Mouse (Mus musculus) MEL (cell line): ENCODE results near the gene Atg13. TPM values are rescaled to one million over a fixed set of nuclear protein-coding genes. Genes with fewer than 3 reads are reported as not detected.

Source experiments
- DNase-seq: peaks from one replicate; pipeline ENCODE4 v3.0.0; 2011; ENCODE audit warnings: low read depth, low spot score
- H3K27ac ChIP-seq: 2 replicates; pipeline ENCODE4 v1.5.1; 2012; ENCODE audit warnings: low read depth, mild to moderate bottlenecking, control low read depth, low read length, moderate library complexity; ENCODE audit not compliant: control insufficient read depth
- H3K27me3 ChIP-seq, 2 experiments: fragments of 150-350 bp in 1 of 2; sonication (generic) in 1 of 2; 2 replicates each; pipeline ENCODE4 v1.6.1; 2012; ENCODE audit warnings: low read length in 2 of 2, mild to moderate bottlenecking in 2 of 2, improper control_type of control experiment in 1 of 2, moderate library complexity in 1 of 2; ENCODE audit not compliant: insufficient read depth in 2 of 2, control insufficient read depth in 1 of 2
- H3K36me3 ChIP-seq, 2 experiments: 2 replicates each; pipeline ENCODE4 v1.6.1; 2012 to 2014; ENCODE audit warnings: low read length in 2 of 2, improper control_type of control experiment in 1 of 2, inconsistent platforms in 1 of 2, mild to moderate bottlenecking in 1 of 2; ENCODE audit not compliant: insufficient read depth in 2 of 2, control insufficient read depth in 1 of 2
- H3K4me1 ChIP-seq, 2 experiments: fragments of 150-350 bp in 1 of 2; sonication (generic) in 1 of 2; 2 replicates each; pipeline ENCODE4 v1.6.1; 2012; ENCODE audit warnings: low read length in 2 of 2, improper control_type of control experiment in 1 of 2, mild to moderate bottlenecking in 1 of 2; ENCODE audit not compliant: insufficient read depth in 2 of 2, control insufficient read depth in 1 of 2
- H3K4me3 ChIP-seq, 2 experiments: fragments of 150-350 bp in 1 of 2; sonication (generic) in 1 of 2; 2 replicates each; pipeline ENCODE4 v1.5.1; 2012; ENCODE audit warnings: low read depth in 2 of 2, low read length in 2 of 2, mild to moderate bottlenecking in 2 of 2, moderate library complexity in 2 of 2, control low read depth in 1 of 2, improper control_type of control experiment in 1 of 2; ENCODE audit not compliant: control insufficient read depth in 1 of 2, insufficient read depth in 1 of 2
- H3K79me2 ChIP-seq: 2 replicates; pipeline ENCODE4 v1.6.1; 2012; ENCODE audit warnings: mild to moderate bottlenecking, low read length, moderate library complexity; ENCODE audit not compliant: control insufficient read depth, poor library complexity, insufficient read depth
- H3K9ac ChIP-seq: 2 replicates; pipeline ENCODE4 v1.6.1; 2012; ENCODE audit warnings: low read depth, mild to moderate bottlenecking, control low read depth, low read length, moderate library complexity; ENCODE audit not compliant: control insufficient read depth, poor library complexity, severe bottlenecking
- H3K9me3 ChIP-seq: fragments of 150-350 bp; sonication (generic); replicated peaks from 2 replicates; pipeline ENCODE4 v1.6.1; 2012; ENCODE audit warnings: mild to moderate bottlenecking, low read length, improper control_type of control experiment, moderate library complexity; ENCODE audit not compliant: insufficient read depth
- BHLHE40 ChIP-seq: IDR thresholded peaks from 2 replicates; pipeline ENCODE4 v1.6.1; 2012; ENCODE audit warnings: low read depth, mild to moderate bottlenecking, inconsistent platforms, low read length, improper control_type of control experiment, borderline replicate concordance
- CHD2 ChIP-seq: IDR thresholded peaks from 2 replicates; pipeline ENCODE4 v1.6.1; 2011; ENCODE audit warnings: low read length, improper control_type of control experiment
- CTCF ChIP-seq, 3 experiments: IDR thresholded peaks in 2 of 3; conservative IDR thresholded peaks in 1 of 3; 2 replicates each; pipeline ENCODE4 v1.5.1; 2011 to 2012; ENCODE audit warnings: low read length in 3 of 3, low read depth in 2 of 3, mild to moderate bottlenecking in 2 of 3, improper control_type of control experiment in 1 of 3, inconsistent platforms in 1 of 3, mixed read lengths in 1 of 3, moderate library complexity in 1 of 3; ENCODE audit not compliant: control insufficient read depth in 1 of 3, insufficient read depth in 1 of 3, poor library complexity in 1 of 3, severe bottlenecking in 1 of 3
- ELF1 ChIP-seq: IDR thresholded peaks from 2 replicates; pipeline ENCODE4 v1.6.1; 2014; ENCODE audit warnings: low read depth, mild to moderate bottlenecking, inconsistent platforms, low read length, improper control_type of control experiment, moderate library complexity
- EP300 ChIP-seq, 2 experiments: IDR thresholded peaks; 2 replicates each; pipeline ENCODE4 v1.6.1; 2011; ENCODE audit warnings: improper control_type of control experiment in 2 of 2, low read length in 2 of 2, low read depth in 1 of 2, mild to moderate bottlenecking in 1 of 2
- ETS1 ChIP-seq: IDR thresholded peaks from 2 replicates; pipeline ENCODE4 v1.6.1; 2012; ENCODE audit warnings: low read depth, mild to moderate bottlenecking, inconsistent platforms, low read length, improper control_type of control experiment, moderate library complexity
- GATA1 ChIP-seq: IDR thresholded peaks from 2 replicates; pipeline ENCODE4 v1.6.1; 2011; ENCODE audit warnings: low read depth, low read length, improper control_type of control experiment
- JUND ChIP-seq: IDR thresholded peaks from 2 replicates; pipeline ENCODE4 v1.6.1; 2011; ENCODE audit warnings: low read depth, mild to moderate bottlenecking, improper control_type of control experiment, low read length
- MAFK ChIP-seq: IDR thresholded peaks from 2 replicates; pipeline ENCODE4 v1.6.1; 2011; ENCODE audit warnings: low read depth, mild to moderate bottlenecking, low read length, improper control_type of control experiment, borderline replicate concordance
- MEF2A ChIP-seq: IDR thresholded peaks from 2 replicates; pipeline ENCODE4 v1.6.1; 2014; ENCODE audit warnings: low read depth, mild to moderate bottlenecking, inconsistent platforms, low read length, improper control_type of control experiment; ENCODE audit not compliant: poor library complexity, insufficient replicate concordance, severe bottlenecking; ENCODE audit errors: extremely low read depth
- MXI1 ChIP-seq: IDR thresholded peaks from 2 replicates; pipeline ENCODE4 v1.6.1; 2011; ENCODE audit warnings: mild to moderate bottlenecking, low read depth, low read length, improper control_type of control experiment
- MYB ChIP-seq: IDR thresholded peaks from 2 replicates; pipeline ENCODE4 v1.6.1; 2011; ENCODE audit warnings: mild to moderate bottlenecking, low read depth, low read length, improper control_type of control experiment
- MYC ChIP-seq: IDR thresholded peaks from 2 replicates; pipeline ENCODE4 v1.6.1; 2011; ENCODE audit warnings: low read depth, mild to moderate bottlenecking, low read length, improper control_type of control experiment, moderate library complexity
- NELFE ChIP-seq: IDR thresholded peaks from 2 replicates; pipeline ENCODE4 v1.6.1; 2011; ENCODE audit warnings: low read depth, low read length, improper control_type of control experiment
- NRF1 ChIP-seq: IDR thresholded peaks from 2 replicates; pipeline ENCODE4 v1.6.1; 2014; ENCODE audit warnings: low read depth, mild to moderate bottlenecking, inconsistent platforms, low read length, improper control_type of control experiment, moderate library complexity; ENCODE audit not compliant: poor library complexity, insufficient read depth, severe bottlenecking
- POLR2A ChIP-seq, 2 experiments: IDR thresholded peaks; 2 replicates each; pipeline ENCODE4 v1.6.1; 2011 to 2012; ENCODE audit warnings: low read length in 2 of 2, mild to moderate bottlenecking in 2 of 2, control low read depth in 1 of 2, improper control_type of control experiment in 1 of 2, low read depth in 1 of 2, moderate library complexity in 1 of 2; ENCODE audit not compliant: control insufficient read depth in 1 of 2, insufficient read depth in 1 of 2, poor library complexity in 1 of 2
- POLR2AphosphoS2 ChIP-seq: IDR thresholded peaks from 2 replicates; pipeline ENCODE4 v1.6.1; 2011; ENCODE audit warnings: low read length, improper control_type of control experiment
- POLR2AphosphoS5 ChIP-seq: IDR thresholded peaks from 2 replicates; pipeline ENCODE4 v1.6.1; 2012; ENCODE audit warnings: low read depth, borderline replicate concordance, mild to moderate bottlenecking, inconsistent platforms, low read length, moderate library complexity, mixed read lengths
- RAD21 ChIP-seq: IDR thresholded peaks from 2 replicates; pipeline ENCODE4 v1.6.1; 2011; ENCODE audit warnings: mild to moderate bottlenecking, low read depth, low read length, improper control_type of control experiment
- SIN3A ChIP-seq: IDR thresholded peaks from 2 replicates; pipeline ENCODE4 v1.6.1; 2012; ENCODE audit warnings: low read length, improper control_type of control experiment, inconsistent platforms
- SMC3 ChIP-seq: IDR thresholded peaks from 2 replicates; pipeline ENCODE4 v1.6.1; 2011; ENCODE audit warnings: low read depth, low read length, improper control_type of control experiment
- TAL1 ChIP-seq: IDR thresholded peaks from 2 replicates; pipeline ENCODE4 v1.6.1; 2012; ENCODE audit warnings: mild to moderate bottlenecking, inconsistent platforms, low read length, moderate library complexity, mixed read lengths
- TCF12 ChIP-seq: IDR thresholded peaks from 2 replicates; pipeline ENCODE4 v1.6.1; 2014; ENCODE audit warnings: low read depth, mild to moderate bottlenecking, inconsistent platforms, low read length, improper control_type of control experiment, moderate library complexity
- UBTF ChIP-seq: IDR thresholded peaks from 2 replicates; pipeline ENCODE4 v1.6.1; 2012; ENCODE audit warnings: low read depth, mild to moderate bottlenecking, inconsistent platforms, low read length, improper control_type of control experiment, moderate library complexity, borderline replicate concordance; ENCODE audit not compliant: insufficient read depth
- USF1 ChIP-seq: IDR thresholded peaks from 2 replicates; pipeline ENCODE4 v1.6.1; 2014; ENCODE audit warnings: low read depth, mild to moderate bottlenecking, inconsistent platforms, low read length, improper control_type of control experiment, moderate library complexity
- ZKSCAN1 ChIP-seq: IDR thresholded peaks from 2 replicates; pipeline ENCODE4 v1.6.1; 2012; ENCODE audit warnings: low read depth, mild to moderate bottlenecking, inconsistent platforms, low read length, improper control_type of control experiment, moderate library complexity
- ZMIZ1 ChIP-seq: IDR thresholded peaks from 2 replicates; pipeline ENCODE4 v1.6.1; 2012; ENCODE audit warnings: low read depth, mild to moderate bottlenecking, inconsistent platforms, low read length, improper control_type of control experiment, moderate library complexity
- ZNF384 ChIP-seq: IDR thresholded peaks from 2 replicates; pipeline ENCODE4 v1.6.1; 2012; ENCODE audit warnings: low read depth, mild to moderate bottlenecking, inconsistent platforms, low read length, improper control_type of control experiment
- polyA plus RNA-seq, 2 experiments: library from polyadenylated mRNA; stranded (reverse) in 1 of 2; unstranded in 1 of 2; fragments of >175 nt in 1 of 2; fragments of >200 nt in 1 of 2; gene quantifications; 2 replicates each; pipeline versions ENCODE4 v1.2.1 to v1.2.4; 2012; ENCODE audit warnings: low replicate concordance in 2 of 2, low read depth in 1 of 2; ENCODE audit not compliant: insufficient read length in 2 of 2, insufficient read depth in 1 of 2, missing spikeins in 1 of 2
- total RNA-seq: library from RNA; depleted of rRNA; stranded (reverse); fragments of 300-350 nt; gene quantifications from 2 replicates; pipeline ENCODE4 v1.2.3, GENCODE M21; 2012

Gene Atg13
- total and polyA plus RNA-seq, 3 experiments = 8.4 to 27.7 TPM; not detected in 1

GRCm38 (mm10) chr2:91669326-91669725, 41.0 kb downstream of the Atg13 start:
- Histone ChIP-seq H3K4me3 (no peak overlapping the region), H3K79me2 (no peaks in the 10 kb centered on the region), H3K27ac (no peak overlapping the region), H3K9me3 (no peaks in the 10 kb centered on the region), H3K36me3 (peaks cover 0 to 2% of the 10 kb centered on the region in 2 experiments; a peak in 1 of 4 replicates), H3K27me3 (no peaks in the 10 kb centered on the region), H3K9ac (no peak overlapping the region), H3K4me1 (peaks cover 0 to 2% of the 10 kb centered on the region in 2 experiments; a peak in 1 of 4 replicates)
- TF ChIP-seq ELF1 (no peak), SIN3A (no peak), POLR2A (IDR thresholded peaks at IDR 0.05; ENCODE audit: control insufficient read depth in 1 of 2, insufficient read depth in 1 of 2, low read depth in 1 of 2, low read length in 2 of 2, poor library complexity in 1 of 2) (no peak), SMC3 (no peak)
- no peak for DNase-seq

- peaks cover 0 to 4% of the 10 kb centered on the region in 2 experiments; a peak in 1 of 4 replicates for H3K36me3 ChIP-seq
- DNase-seq = no peak
Measured at GRCm38 (mm10) chr2:91667747-91668146, 42.6 kb downstream of the Atg13 start.

GRCm38 (mm10) chr2:91666386-91666910, 43.9 kb downstream of the Atg13 start:
- Histone ChIP-seq H3K9ac (no peak overlapping the region), H3K4me3 (no peak overlapping the region), H3K36me3 (peaks cover 0 to 4% of the 10 kb centered on the region in 2 experiments; a peak in 1 of 4 replicates), H3K27ac (no peak overlapping the region), H3K79me2 (no peaks in the 10 kb centered on the region), H3K27me3 (no peaks in the 10 kb centered on the region), H3K9me3 (no peaks in the 10 kb centered on the region), H3K4me1 (peaks cover 0 to 2% of the 10 kb centered on the region in 2 experiments; a peak in 1 of 4 replicates)
- DNase-seq = no peak
- TF ChIP-seq MXI1 = no peak
- no peak for TF ChIP-seq ZKSCAN1
- TF ChIP-seq CTCF (IDR thresholded peaks at IDR 0.05 in 2 of 3, conservative IDR thresholded peaks at IDR 0.05 in 1 of 3; ENCODE audit: control insufficient read depth in 1 of 3, insufficient read depth in 1 of 3, low read depth in 2 of 3, low read length in 3 of 3, poor library complexity in 1 of 3, severe bottlenecking in 1 of 3) = no peak
- no peak for TF ChIP-seq CHD2
- TF ChIP-seq ZMIZ1 = no peak
- no peak for TF ChIP-seq ETS1
- TF ChIP-seq USF1 = no peak
- TF ChIP-seq UBTF = no peak
- no peak for TF ChIP-seq POLR2AphosphoS5
- TF ChIP-seq MAFK = no peak
- TF ChIP-seq BHLHE40 = no peak
- TF ChIP-seq SIN3A = no peak
- no peak for TF ChIP-seq NRF1
- TF ChIP-seq MYC = no peak
- TF ChIP-seq ZNF384 = no peak
- TF ChIP-seq EP300 (IDR thresholded peaks at IDR 0.05; ENCODE audit: low read depth in 1 of 2, low read length in 2 of 2) = no peak

More at GRCm38 (mm10) chr2:91667747-91668146, 42.6 kb downstream of the Atg13 start:
- Histone ChIP-seq H3K27ac (no peak overlapping the region), H3K27me3 (no peaks in the 10 kb centered on the region), H3K79me2 (no peaks in the 10 kb centered on the region), H3K9ac (no peak overlapping the region), H3K9me3 (no peaks in the 10 kb centered on the region), H3K4me3 (no peak overlapping the region)
- no peak for TF ChIP-seq CHD2
- no peak for TF ChIP-seq RAD21
- TF ChIP-seq ETS1 = no peak
- no peak for TF ChIP-seq MXI1
- TF ChIP-seq GATA1 = no peak
- TF ChIP-seq USF1 = no peak
- TF ChIP-seq MEF2A = no peak
- TF ChIP-seq MYB = no peak
- TF ChIP-seq BHLHE40 = no peak
- no peak for TF ChIP-seq TCF12
- TF ChIP-seq CTCF (IDR thresholded peaks at IDR 0.05 in 2 of 3, conservative IDR thresholded peaks at IDR 0.05 in 1 of 3; ENCODE audit: control insufficient read depth in 1 of 3, insufficient read depth in 1 of 3, low read depth in 2 of 3, low read length in 3 of 3, poor library complexity in 1 of 3, severe bottlenecking in 1 of 3) = no peak
- TF ChIP-seq TAL1 = no peak
- no peak for TF ChIP-seq JUND
- no peak for TF ChIP-seq ZKSCAN1
- TF ChIP-seq EP300 (IDR thresholded peaks at IDR 0.05; ENCODE audit: low read depth in 1 of 2, low read length in 2 of 2) = no peak
- no peak for TF ChIP-seq NELFE
- TF ChIP-seq SIN3A = no peak
- TF ChIP-seq POLR2AphosphoS2 = no peak
- TF ChIP-seq, all 39 proteins: peak for 0
- peaks cover 0 to 2% of the 10 kb centered on the region in 2 experiments; a peak in 1 of 4 replicates for H3K4me1 ChIP-seq
